Mouse (Mus musculus) liver, embryonic 14.5 days (tissue): ENCODE measurements around the gene Nop56. TPM values are rescaled to one million over a fixed set of nuclear protein-coding genes. Genes with fewer than 3 reads are reported as not detected.

ENCODE experiments used
- ATAC-seq: fragments of 200-750 bp; cut with Nextera tagmentation; 2 replicates; pipeline ENCODE4 v1.8.0; 2017; ENCODE audit warnings: moderate number of reproducible peaks, mild to moderate bottlenecking, moderate library complexity; ENCODE audit not compliant: insufficient read depth
- DNase-seq, 3 experiments: peaks; one replicate each; pipeline ENCODE4 v3.0.0-alpha.2; 2012 to 2013; ENCODE audit warnings: low read depth in 3 of 3, low spot score in 3 of 3
- H3K27ac ChIP-seq: fragments of 300-500 bp; sonication (generic); 2 replicates; pipeline ENCODE4 v1.5.1; 2014; ENCODE audit warnings: moderate library complexity, mild to moderate bottlenecking, control low read depth, inconsistent platforms
- H3K27me3 ChIP-seq: fragments of 300-500 bp; sonication (generic); 2 replicates; pipeline ENCODE4 v1.6.1; 2014; ENCODE audit warnings: mild to moderate bottlenecking, low read length, moderate library complexity; ENCODE audit not compliant: control insufficient read depth, insufficient read depth
- H3K36me3 ChIP-seq: fragments of 300-500 bp; sonication (generic); replicated peaks from 2 replicates; pipeline ENCODE4 v1.6.1; 2014; ENCODE audit warnings: low read depth; ENCODE audit not compliant: control insufficient read depth, insufficient read depth
- H3K4me1 ChIP-seq, 2 experiments: fragments of 200-500 bp in 1 of 2; fragments of 300-500 bp in 1 of 2; sonication (generic) in 1 of 2; replicated peaks; 2 replicates each; pipeline ENCODE4 v1.6.1; 2012 to 2014; ENCODE audit warnings: antibody characterized with exemption in 1 of 2, inconsistent platforms in 1 of 2, low read length in 1 of 2; ENCODE audit not compliant: control insufficient read depth in 2 of 2, insufficient read depth in 2 of 2
- H3K4me2 ChIP-seq: fragments of 300-500 bp; sonication (generic); 2 replicates; pipeline ENCODE4 v1.6.1; 2014; ENCODE audit warnings: low read depth, mild to moderate bottlenecking, control low read depth, moderate library complexity
- H3K4me3 ChIP-seq, 2 experiments: fragments of 200-500 bp in 1 of 2; fragments of 300-500 bp in 1 of 2; sonication (generic) in 1 of 2; 2 replicates each; pipeline ENCODE4 v1.5.1; 2012 to 2014; ENCODE audit warnings: low read depth in 2 of 2, low read length in 2 of 2, mild to moderate bottlenecking in 2 of 2, control low read depth in 1 of 2, inconsistent platforms in 1 of 2, moderate library complexity in 1 of 2; ENCODE audit not compliant: insufficient read depth in 1 of 2
- H3K9ac ChIP-seq: fragments of 300-500 bp; sonication (generic); replicated peaks from 2 replicates; pipeline ENCODE4 v1.6.1; 2014; ENCODE audit warnings: mild to moderate bottlenecking, control low read depth, moderate library complexity
- H3K9me3 ChIP-seq: fragments of 300-500 bp; sonication (generic); 2 replicates; pipeline ENCODE4 v1.6.1; 2016; ENCODE audit warnings: low read length, mixed read lengths; ENCODE audit not compliant: control insufficient read depth
- CTCF ChIP-seq: IDR thresholded peaks from 2 replicates; pipeline ENCODE4 v1.5.1; 2016; ENCODE audit warnings: antibody characterized with exemption, low read depth, control low read depth
- EP300 ChIP-seq: IDR thresholded peaks from 2 replicates; pipeline ENCODE4 v1.6.1; 2016; ENCODE audit warnings: antibody characterized with exemption, low read depth
- WGBS: fragments of 180-500 bp; shearing (Covaris S2); extraction: QIAGEN DNeasy Blood & Tissue Kit; methylation state at CpG from one replicate; pipeline ENCODE4 v1.1.7; 2014; ENCODE audit not compliant: insufficient replicate concordance; 5-methylcytosine and 5-hydroxymethylcytosine counted together
- polyA plus RNA-seq, 2 experiments: library from polyadenylated mRNA; depleted of rRNA in 1 of 2; stranded (reverse) in 1 of 2; unstranded in 1 of 2; fragments of >200 nt; fragmentation: Nextera tagmentation in 1 of 2; extraction: Ambion mirVana in 1 of 2; gene quantifications; 2 replicates each; pipeline versions ENCODE4 v1.2.1 to v1.2.3; 2012 to 2014

The Nop56 gene
- polyA plus RNA-seq (2012; rRNA removed) = 109 and 201 TPM in 2 replicates
- 181 and 182 TPM in 2 replicates for polyA plus RNA-seq (2014; fragmentation: Nextera tagmentation; extraction: Ambion mirVana)

GRCm38 (mm10) chr2:130274149-130274861 is at the start of gene Nop56:
Gene Nop56, plus strand, starts transcription at chr2:130274430.
- peak within 1 kb of the TSS; percentile 71 for H3K27ac ChIP-seq
- under 1% methylated on average over 68 of the region's 68 CpGs for WGBS
- H3K27me3 ChIP-seq = no peaks in the 10 kb centered on the region
- H3K4me3 ChIP-seq = peak within 1 kb of the TSS; percentile 87 to 98
- peaks cover 5 to 23% of the 10 kb centered on the region in 2 experiments; a peak in 3 of 4 replicates for H3K4me1 ChIP-seq
- peak within 1 kb of the TSS; percentile 97 for H3K9ac ChIP-seq
- H3K4me2 ChIP-seq = peak within 1 kb of the TSS; percentile 98
- H3K36me3 ChIP-seq = peaks cover 39% of the 10 kb centered on the region
- no peaks in the 10 kb centered on the region for H3K9me3 ChIP-seq
- TF ChIP-seq CTCF = no peak; the same call in 1 of the 2 replicates
- TF ChIP-seq EP300 = peak; percentile 11; the same call in 1 of the 2 replicates
- DNase-seq (peak; percentile 95 to 96 (median 96)), ATAC-seq (peak; percentile 96)

GRCm38 (mm10) chr2:130246912-130247311 is 27.3 kb upstream of the Nop56 start:
- Histone ChIP-seq H3K4me2 (no peak overlapping the region), H3K27ac (no peak overlapping the region), H3K4me3 (no peak overlapping the region), H3K4me1 (peaks cover 2 to 11% of the 10 kb centered on the region in 2 experiments; a peak in 3 of 4 replicates), H3K9me3 (no peaks in the 10 kb centered on the region), H3K36me3 (no peaks in the 10 kb centered on the region), H3K27me3 (no peaks in the 10 kb centered on the region), H3K9ac (no peak overlapping the region)
- TF ChIP-seq CTCF = peak; percentile 62
- TF ChIP-seq EP300 = no peak
- ATAC-seq (no peak), DNase-seq (peak in 1 of 3 experiments; percentile 35)
- WGBS = 41% methylated on average over 9 of the region's 9 CpGs

- no peak overlapping the region for H3K27ac ChIP-seq
These were observed 26.0 kb upstream of the Nop56 start for GRCm38 (mm10) chr2:130248226-130248625.

GRCm38 (mm10) chr2:130256762-130257161 is 17.5 kb upstream of the Nop56 start:
- WGBS = 37% methylated on average over 4 of the region's 4 CpGs
- H3K4me2 ChIP-seq = no peak overlapping the region
- DNase-seq = no peak
- TF ChIP-seq EP300 = no peak
- no peak for TF ChIP-seq CTCF
- ATAC-seq = no peak
- H3K4me1 ChIP-seq = peaks cover 13 to 16% of the 10 kb centered on the region in 2 experiments
- no peaks in the 10 kb centered on the region for H3K27me3 ChIP-seq
- H3K9me3 ChIP-seq = no peaks in the 10 kb centered on the region
- H3K36me3 ChIP-seq = no peaks in the 10 kb centered on the region
- no peak overlapping the region for H3K27ac ChIP-seq
- no peak overlapping the region for H3K4me3 ChIP-seq
- H3K9ac ChIP-seq = no peak overlapping the region

More at GRCm38 (mm10) chr2:130248226-130248625, 26.0 kb upstream of the Nop56 start:
- Histone ChIP-seq H3K36me3 (no peaks in the 10 kb centered on the region), H3K4me3 (no peak overlapping the region), H3K4me2 (peak overlapping the region; percentile 3; the same call in 1 of the 2 replicates), H3K4me1 (peaks cover 2 to 11% of the 10 kb centered on the region in 2 experiments; a peak in 3 of 4 replicates), H3K27me3 (no peaks in the 10 kb centered on the region), H3K9me3 (no peaks in the 10 kb centered on the region), H3K9ac (no peak overlapping the region)
- DNase-seq = peak; percentile 17 to 36 (median 25)
- TF ChIP-seq CTCF (no peak), EP300 (peak; percentile 46)
- WGBS = 34% methylated on average over 7 of the region's 7 CpGs
- peak; percentile 90 for ATAC-seq

GRCm38 (mm10) chr2:130260822-130261221 is 13.4 kb upstream of the Nop56 start:
- peaks cover 43 to 48% of the 10 kb centered on the region in 2 experiments for H3K4me1 ChIP-seq
- no peaks in the 10 kb centered on the region for H3K27me3 ChIP-seq
- H3K36me3 ChIP-seq = no peaks in the 10 kb centered on the region
- ATAC-seq = no peak
- DNase-seq = no peak
- peak overlapping the region; percentile 73 for H3K4me2 ChIP-seq
- peak overlapping the region; percentile 16 for H3K9ac ChIP-seq
- H3K4me3 ChIP-seq = no peak overlapping the region
- TF ChIP-seq EP300 (no peak), CTCF (no peak)
- WGBS = 55% methylated on average over 4 of the region's 4 CpGs
- H3K9me3 ChIP-seq = no peaks in the 10 kb centered on the region
- H3K27ac ChIP-seq = no peak overlapping the region
